Mouse (Mus musculus): ENCODE measurements around the gene Mfsd14a.
"Not testable (repeated sequence)": the region's sequence is repeated elsewhere in the genome, so short reads cannot be mapped to it uniquely, and the experiment has no call there.

Gene Mfsd14a

GRCm38 (mm10) chr3:116662463-116662863 lies at the start of gene Mfsd14a:
TSS of gene Mfsd14a (minus strand) at chr3:116662677.
- peak; percentile 93 to 98 for DNase-seq (ENCODE audit: low spot score in 2 of 2)

GRCm38 (mm10) chr3:116711624-116712435 lies 49.4 kb upstream of the Mfsd14a start:
- DNase-seq (ENCODE audit: low spot score in 2 of 2), result peak; percentile 46 to 67

GRCm38 (mm10) chr3:116710941-116711340 lies 48.5 kb upstream of the Mfsd14a start:
- DNase-seq (ENCODE audit: low spot score in 2 of 2), result no peak

GRCm38 (mm10) chr3:116705637-116706204 lies 43.2 kb upstream of the Mfsd14a start:
- DNase-seq (ENCODE audit: low spot score in 2 of 2), result no peak

- DNase-seq (ENCODE audit: low spot score in 2 of 2), result no peak
These were observed 41.4 kb upstream of the Mfsd14a start for GRCm38 (mm10) chr3:116703835-116704234.

GRCm38 (mm10) chr3:116702647-116703272 lies 40.3 kb upstream of the Mfsd14a start:
- DNase-seq (ENCODE audit: low spot score in 2 of 2), result no peak

GRCm38 (mm10) chr3:116701601-116702000 lies 39.1 kb upstream of the Mfsd14a start:
- DNase-seq (ENCODE audit: low spot score in 2 of 2), result no peak

- DNase-seq (ENCODE audit: low spot score in 2 of 2), result no peak
These were observed 36.3 kb upstream of the Mfsd14a start for GRCm38 (mm10) chr3:116698786-116699185.

- DNase-seq (ENCODE audit: low spot score in 2 of 2), result no peak
These were observed 33.1 kb upstream of the Mfsd14a start for GRCm38 (mm10) chr3:116695666-116695985.

- DNase-seq (ENCODE audit: low spot score in 2 of 2), result no peak
These were observed 32.6 kb upstream of the Mfsd14a start for GRCm38 (mm10) chr3:116694955-116695665.

GRCm38 (mm10) chr3:116694312-116694711 lies 31.8 kb upstream of the Mfsd14a start:
- no peak for DNase-seq (ENCODE audit: low spot score in 2 of 2)

GRCm38 (mm10) chr3:116681160-116681559 lies 18.7 kb upstream of the Mfsd14a start, which contains the start of gene Gm43191:
TSS of gene Gm43191 (minus strand) at chr3:116681260.
- no peak for DNase-seq (ENCODE audit: low spot score in 2 of 2)

- not testable (repeated sequence) for DNase-seq (ENCODE audit: low spot score in 2 of 2)
These were observed 1.8 kb upstream of the Mfsd14a start for GRCm38 (mm10) chr3:116664281-116664680.

- peak in 1 of 2 experiments; percentile 27 for DNase-seq (ENCODE audit: low spot score in 2 of 2)
These were observed 535 bp downstream of the Mfsd14a start for GRCm38 (mm10) chr3:116661870-116662414.

GRCm38 (mm10) chr3:116661288-116661869 lies 1.1 kb downstream of the Mfsd14a start:
- DNase-seq (ENCODE audit: low spot score in 2 of 2), result no peak

GRCm38 (mm10) chr3:116659856-116660430 lies 2.5 kb downstream of the Mfsd14a start:
- DNase-seq (ENCODE audit: low spot score in 2 of 2), result no peak

GRCm38 (mm10) chr3:116658928-116659565 lies 3.4 kb downstream of the Mfsd14a start:
- DNase-seq (ENCODE audit: low spot score in 2 of 2), result no peak

- no peak for DNase-seq (ENCODE audit: low spot score in 2 of 2)
These were observed 6.1 kb downstream of the Mfsd14a start for GRCm38 (mm10) chr3:116656184-116656965.

- DNase-seq (ENCODE audit: low spot score in 2 of 2), result not testable (repeated sequence)
These were observed 8.4 kb downstream of the Mfsd14a start for GRCm38 (mm10) chr3:116654051-116654450.

Data from frontal cortex, postnatal 14 days (tissue).